Mouse (Mus musculus): Measurements from ENCODE around the gene Tmem54.

- no peak for TF ChIP-seq POLR2A (IDR thresholded peaks at IDR 0.05; ENCODE audit: borderline replicate concordance, low read depth, low read length)
- TF ChIP-seq CTCF (IDR thresholded peaks at IDR 0.05; ENCODE audit: low read depth, low read length), result no peak
Measured at GRCm38 (mm10) chr4:129055562-129055961, 49.8 kb upstream of the Tmem54 start.
